Mouse (Mus musculus) C2C12 (cell line): ENCODE measurements around the gene Zfp784.

Source experiments
- CEBPB ChIP-seq: IDR thresholded peaks from one replicate; pipeline ENCODE4 v1.6.1; 2011; ENCODE audit warnings: low read depth, mild to moderate bottlenecking, control low read depth, moderate library complexity
- CTCF ChIP-seq: IDR thresholded peaks from one replicate; pipeline ENCODE4 v1.5.1; 2011; ENCODE audit not compliant: control insufficient read depth, insufficient read depth, insufficient read length
- FOSL1 ChIP-seq: IDR thresholded peaks from one replicate; pipeline ENCODE4 v1.8.0; 2011; ENCODE audit warnings: mild to moderate bottlenecking, low read length; ENCODE audit not compliant: poor library complexity, insufficient read depth, severe bottlenecking
- MAX ChIP-seq: IDR thresholded peaks from one replicate; pipeline ENCODE4 v1.6.1; 2011; ENCODE audit warnings: mild to moderate bottlenecking, control low read depth
- MYOD1 ChIP-seq: IDR thresholded peaks from one replicate; pipeline ENCODE4 v1.6.1; 2011; ENCODE audit warnings: low read depth; ENCODE audit not compliant: control insufficient read depth, insufficient read length
- MYOG ChIP-seq: IDR thresholded peaks from one replicate; pipeline ENCODE4 v1.6.1; 2011; ENCODE audit not compliant: control insufficient read depth, insufficient read length; ENCODE audit errors: extremely low read depth
- USF1 ChIP-seq: IDR thresholded peaks from one replicate; pipeline ENCODE4 v1.6.1; 2011; ENCODE audit warnings: low read depth, mild to moderate bottlenecking, control low read depth, moderate library complexity

DNA sequence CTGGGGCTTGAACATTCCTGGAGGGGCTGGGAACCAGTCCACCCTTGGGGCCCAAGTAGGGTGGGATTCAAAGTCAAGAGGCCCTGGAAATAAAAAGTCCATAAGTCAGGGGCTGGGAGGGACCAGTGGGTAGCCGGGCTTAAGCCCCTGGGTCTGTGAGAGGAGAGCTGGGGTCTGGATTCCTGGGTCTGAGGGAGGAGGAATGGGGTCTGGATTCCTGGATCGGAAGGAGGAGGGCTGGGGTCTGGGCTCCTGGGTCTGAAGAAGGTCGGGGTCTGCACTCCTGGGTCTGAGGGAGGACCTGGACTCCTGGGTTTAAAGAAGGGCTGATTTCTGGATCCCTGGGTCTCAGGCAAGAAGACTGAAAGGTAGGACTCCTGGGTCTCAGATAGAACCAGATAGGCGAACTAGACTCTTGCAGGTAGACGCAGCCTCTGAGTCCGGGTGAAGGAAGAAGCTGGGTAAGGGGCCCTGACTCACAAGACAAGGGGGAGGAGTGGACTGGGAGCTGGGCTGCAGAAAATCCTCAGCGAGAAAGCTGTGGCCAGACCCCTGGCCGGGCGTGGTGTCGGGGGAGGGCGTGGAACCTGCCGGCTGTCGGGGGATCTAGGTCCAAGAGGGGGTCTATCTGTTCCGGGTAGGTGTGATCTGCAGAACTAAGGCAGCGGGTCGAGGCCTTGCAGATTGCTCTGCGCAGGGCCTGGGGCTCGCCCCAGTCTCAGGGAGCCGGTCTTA is 42.8 kb downstream of the Zfp784 start:
- no peak for TF ChIP-seq CTCF
- TF ChIP-seq MAX, result no peak
- no peak for TF ChIP-seq USF1
- no peak for TF ChIP-seq CEBPB
- no peak for TF ChIP-seq FOSL1
- TF ChIP-seq MYOG, result no peak
- no peak for TF ChIP-seq MYOD1
